Mouse (Mus musculus) bone marrow macrophage, adult 2 months (primary cell): ENCODE measurements around the gene Ctnnbip1. TPM values are rescaled to one million over a fixed set of nuclear protein-coding genes. Genes with fewer than 3 reads are reported as not detected.
A peak's percentile ranks its signal among the peaks of the same experiment; 100 is the strongest.

Experiments
- H3K27ac ChIP-seq: 2 replicates; pipeline ENCODE4 v1.5.1; 2012; ENCODE audit warnings: low read depth, low read length; ENCODE audit not compliant: insufficient read depth
- H3K4me1 ChIP-seq: 2 replicates; pipeline ENCODE4 v1.6.1; 2012; ENCODE audit warnings: low read length; ENCODE audit not compliant: control insufficient read depth, insufficient read depth
- H3K4me3 ChIP-seq: 2 replicates; pipeline ENCODE4 v1.5.1; 2012; ENCODE audit warnings: mild to moderate bottlenecking, low read length, moderate library complexity; ENCODE audit not compliant: insufficient read depth
- CTCF ChIP-seq: IDR thresholded peaks from 2 replicates; pipeline ENCODE4 v1.5.1; 2012; ENCODE audit warnings: low read depth, mild to moderate bottlenecking, low read length, moderate library complexity
- POLR2A ChIP-seq: IDR thresholded peaks from 2 replicates; pipeline ENCODE4 v1.6.1; 2012; ENCODE audit warnings: mild to moderate bottlenecking, low read depth, low read length, borderline replicate concordance
- polyA plus RNA-seq: library from polyadenylated mRNA; stranded (reverse); fragments of >200 nt; gene quantifications from 2 replicates; pipeline ENCODE4 v1.2.4, GENCODE M21; 2012; ENCODE audit not compliant: missing spikeins, insufficient read depth, insufficient read length

Ctnnbip1 gene
- polyA plus RNA-seq, 1 experiment: 16.2 TPM

DNA sequence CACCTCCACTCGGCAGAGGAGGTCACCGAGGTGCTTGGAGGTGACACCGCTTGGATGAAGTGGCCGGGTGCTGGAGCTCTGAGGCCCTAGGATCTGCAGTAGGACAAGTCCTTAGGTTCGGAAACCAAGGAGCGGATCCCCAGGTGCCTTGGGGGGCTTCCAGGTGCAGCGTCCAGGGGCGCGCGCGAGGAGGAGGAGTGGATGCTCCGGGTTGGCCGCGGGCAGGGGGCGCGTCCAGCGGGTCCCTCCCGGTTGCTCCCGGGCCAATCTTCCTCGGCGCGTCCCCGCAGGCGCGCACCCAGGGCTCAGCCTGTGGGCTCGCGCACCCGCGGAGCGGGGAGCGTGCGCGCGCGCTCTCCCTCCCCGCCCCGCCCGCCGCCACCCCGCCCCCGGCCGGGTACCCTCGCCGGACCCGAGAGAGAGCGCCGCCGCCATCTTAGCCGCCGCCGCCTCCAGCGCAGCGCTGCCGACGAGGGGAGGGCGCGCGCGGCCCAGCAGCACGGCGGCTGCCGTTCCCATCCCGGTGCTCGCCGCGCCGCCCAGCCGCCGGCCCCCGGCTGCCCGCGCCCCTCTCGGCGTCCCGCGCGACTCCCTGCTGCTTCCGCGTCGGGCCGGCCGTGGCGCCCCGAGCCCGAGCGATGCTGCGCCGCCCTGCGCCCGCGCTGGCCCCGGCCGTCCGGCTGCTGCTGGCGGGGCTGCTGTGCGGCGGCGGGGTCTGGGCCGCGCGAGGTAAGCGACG is 68.2 kb downstream of the Ctnnbip1 start, which contains the start of gene Clstn1:
Gene Clstn1, plus strand, starts transcription at position 425 of the 739 bp plus-strand sequence.
- peak within 1 kb of the TSS; percentile 85 for H3K4me3 ChIP-seq
- TF ChIP-seq CTCF: no peak
- no peak for TF ChIP-seq POLR2A
- no peak within 1 kb of the TSS for H3K27ac ChIP-seq
- no peaks in the 10 kb centered on the region for H3K4me1 ChIP-seq

DNA sequence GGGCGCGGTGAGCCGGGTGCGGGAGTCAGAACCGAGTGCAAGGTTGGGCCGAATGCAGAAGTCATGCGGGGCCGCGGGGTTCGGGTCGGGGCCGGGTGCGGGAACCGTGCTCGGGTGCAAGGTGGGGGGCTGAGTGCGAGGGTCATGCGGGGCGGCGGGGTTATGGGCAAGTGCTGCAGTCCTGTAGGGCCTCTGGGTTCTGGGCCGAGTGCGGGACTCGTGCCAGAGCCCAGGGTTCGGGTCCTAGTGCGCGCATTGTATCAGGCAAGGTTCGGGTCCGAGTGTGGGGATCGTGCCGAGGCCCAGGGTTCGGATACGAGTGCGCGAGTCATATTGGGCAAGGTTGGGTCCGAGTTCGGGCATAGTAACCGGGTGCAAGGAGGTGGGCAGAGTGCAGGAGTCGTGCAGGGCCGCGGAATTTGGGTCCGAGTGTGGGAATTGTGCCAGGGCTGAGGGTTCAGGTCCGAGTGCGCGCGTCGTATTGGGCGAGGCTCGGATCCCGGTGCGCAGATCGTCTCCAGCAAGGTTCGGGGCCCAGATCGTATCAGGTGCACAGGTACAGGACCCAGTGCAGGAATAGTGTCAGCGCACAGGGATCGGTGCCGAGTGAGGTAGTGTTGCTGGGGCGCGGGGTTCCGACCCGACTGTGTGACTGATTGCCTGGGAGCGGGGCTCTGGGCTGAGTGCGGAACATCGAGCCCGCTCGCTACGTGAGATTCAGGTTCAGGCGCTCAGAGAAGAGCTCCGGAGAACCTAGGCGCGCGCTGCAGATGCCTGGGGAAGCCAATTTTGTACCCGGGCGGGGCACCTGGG is 69.0 kb downstream of the Ctnnbip1 start:
- Histone ChIP-seq H3K4me1 (no peaks in the 10 kb centered on the region), H3K27ac (no peak overlapping the region), H3K4me3 (peak overlapping the region; percentile 85)
- TF ChIP-seq POLR2A: no peak

- no peak overlapping the region for H3K27ac ChIP-seq
- no peak for TF ChIP-seq POLR2A
- no peaks in the 10 kb centered on the region for H3K4me1 ChIP-seq
- H3K4me3 ChIP-seq: peak overlapping the region; percentile 85; the same call in 1 of the 2 replicates
Measured at GRCm38 (mm10) chr4:149587596-149588168, 69.6 kb downstream of the Ctnnbip1 start.

DNA sequence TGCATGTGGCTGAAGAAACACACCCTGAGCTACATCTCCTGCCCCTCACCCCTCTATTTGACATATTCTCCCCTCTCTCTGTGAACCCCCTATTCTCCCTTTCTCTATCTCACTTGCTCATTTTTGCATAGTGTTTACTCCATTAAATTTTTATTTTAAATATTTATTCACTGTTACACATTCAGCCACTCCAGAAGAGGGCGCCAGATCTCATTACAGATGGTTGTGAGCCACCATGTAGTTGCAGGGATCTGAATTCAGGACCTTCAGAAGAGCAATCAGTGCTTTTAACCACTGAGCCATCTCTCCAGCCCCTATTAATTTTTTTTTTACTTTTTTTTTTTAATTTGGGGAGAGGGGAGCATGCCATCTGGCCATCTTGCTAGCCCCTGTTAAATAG is 72.2 kb downstream of the Ctnnbip1 start:
- no peak overlapping the region for H3K4me3 ChIP-seq
- TF ChIP-seq POLR2A (no peak), CTCF (no peak)
- no peaks in the 10 kb centered on the region for H3K4me1 ChIP-seq
- no peak overlapping the region for H3K27ac ChIP-seq

DNA sequence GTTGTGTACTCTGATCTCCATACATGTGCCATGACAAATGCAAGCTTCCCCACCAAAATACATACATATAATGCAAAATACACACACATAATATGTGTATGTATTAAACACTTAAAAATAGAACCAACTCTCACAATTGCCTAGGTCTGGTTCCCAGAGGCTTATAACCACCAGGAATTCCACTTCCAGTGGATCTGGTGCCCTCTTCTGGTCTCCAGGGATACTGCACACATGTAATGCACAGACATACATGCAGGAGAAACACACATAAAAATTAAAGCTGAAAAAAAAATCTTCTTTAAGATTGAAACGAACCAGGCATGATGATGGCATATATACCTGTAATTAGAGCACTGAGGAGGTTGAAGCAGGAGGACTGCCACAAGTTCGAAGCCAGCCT is 73.5 kb downstream of the Ctnnbip1 start:
- Histone ChIP-seq H3K4me1 (no peaks in the 10 kb centered on the region), H3K27ac (no peak overlapping the region), H3K4me3 (no peak overlapping the region)
- TF ChIP-seq POLR2A: no peak
- TF ChIP-seq CTCF: no peak

DNA sequence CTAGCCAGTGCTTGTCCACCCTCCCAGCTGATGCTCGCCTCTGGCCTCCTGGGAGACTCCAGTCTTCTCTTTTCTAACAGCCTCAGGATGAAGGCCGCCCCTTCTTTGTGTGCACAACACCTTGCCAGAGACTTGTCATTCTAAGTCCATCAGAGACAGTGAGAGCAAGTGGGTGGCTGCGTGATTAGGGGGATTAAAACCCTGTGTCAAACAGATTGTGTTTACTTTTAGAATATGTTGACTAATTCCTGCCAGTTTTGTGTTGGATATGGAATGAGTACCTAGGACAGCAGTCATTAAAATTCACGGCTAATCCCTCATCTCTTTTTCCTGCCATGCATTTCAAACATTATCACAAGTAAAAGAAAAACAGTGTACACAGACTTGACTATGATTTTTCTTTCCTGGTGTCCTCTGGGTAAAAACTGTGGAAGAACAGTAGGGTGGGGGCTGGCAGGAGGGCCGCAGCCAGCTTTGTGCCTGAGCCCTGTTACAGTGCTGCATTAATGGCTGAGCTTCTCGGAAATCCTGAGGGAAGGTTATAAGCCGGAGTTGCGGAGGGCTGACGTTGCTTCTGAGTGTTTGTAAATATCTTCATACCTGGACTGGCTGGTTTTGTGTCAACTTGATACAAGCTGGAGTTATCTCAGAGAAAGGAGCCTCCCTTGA is 77.0 kb downstream of the Ctnnbip1 start:
- Histone ChIP-seq H3K4me3 (no peak overlapping the region), H3K27ac (no peak overlapping the region), H3K4me1 (peaks cover 3% of the 10 kb centered on the region; the same call in 1 of the 2 replicates)
- TF ChIP-seq POLR2A (no peak), CTCF (no peak)

GRCm38 (mm10) chr4:149597641-149598208 is 79.7 kb downstream of the Ctnnbip1 start:
- Histone ChIP-seq H3K4me1 (peaks cover 3% of the 10 kb centered on the region; the same call in 1 of the 2 replicates), H3K27ac (no peak overlapping the region), H3K4me3 (no peak overlapping the region)
- TF ChIP-seq CTCF (no peak), POLR2A (no peak)

GRCm38 (mm10) chr4:149599549-149599948 is 81.5 kb downstream of the Ctnnbip1 start:
- H3K4me3 ChIP-seq: no peak overlapping the region
- peaks cover 3% of the 10 kb centered on the region; the same call in 1 of the 2 replicates for H3K4me1 ChIP-seq
- no peak overlapping the region for H3K27ac ChIP-seq
- no peak for TF ChIP-seq CTCF
- no peak for TF ChIP-seq POLR2A

DNA sequence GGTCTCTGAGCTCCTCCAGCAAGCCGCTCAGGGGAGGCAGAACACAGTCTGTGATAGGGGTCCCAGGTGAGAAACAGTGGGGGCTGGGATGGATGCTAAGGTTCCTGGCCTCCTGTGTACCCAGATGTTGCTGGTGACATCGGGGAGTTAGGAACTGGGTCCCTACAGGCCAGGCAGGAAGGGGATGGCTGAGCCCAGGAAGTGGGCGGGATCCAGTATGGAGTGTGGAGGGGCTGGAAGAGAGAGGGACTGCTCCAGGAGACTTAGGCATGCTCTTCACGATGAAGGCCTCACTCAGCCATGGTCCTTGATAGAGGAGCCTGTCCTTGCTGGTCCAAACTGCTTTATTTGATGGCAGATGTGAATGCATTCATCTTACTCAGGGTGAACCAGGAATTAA is 82.1 kb downstream of the Ctnnbip1 start:
- H3K4me3 ChIP-seq: no peak overlapping the region

More for the DNA sequence above, 82.1 kb downstream of the Ctnnbip1 start:
- H3K27ac ChIP-seq: no peak overlapping the region
- TF ChIP-seq CTCF: no peak
- TF ChIP-seq POLR2A: no peak
- H3K4me1 ChIP-seq: peaks cover 3% of the 10 kb centered on the region; the same call in 1 of the 2 replicates
